Mouse (Mus musculus): ENCODE measurements around the gene 1700001P01Rik. TPM values are rescaled to one million over a fixed set of nuclear protein-coding genes. Genes with fewer than 3 reads are reported as not detected.
"Not testable (repeated sequence)": the region's sequence is repeated elsewhere in the genome, so short reads cannot be mapped to it uniquely, and the experiment has no call there.

The 1700001P01Rik gene
- total RNA-seq, 2 experiments from 2014 or later: 1.0 TPM; not detected in 1

- TF ChIP-seq CTCF (IDR thresholded peaks at IDR 0.05): no peak
- peak; percentile 53 to 65 for DNase-seq (ENCODE audit: extremely low spot score in 1 of 2, low spot score in 2 of 2)
- intact Hi-C loops (cut with DNase I): loop anchor here (2.0 kb wide), 2 partner anchors 85 to 189 kb away; partner anchors contain the start of gene Fbxo47
- peak overlapping the region; percentile 75 for H3K4me3 ChIP-seq
- peak overlapping the region; percentile 98 for H3K27ac ChIP-seq
These were observed 24.4 kb upstream of the 1700001P01Rik start for GRCm38 (mm10) chr11:97799994-97800690.

GRCm38 (mm10) chr11:97799146-97799993 is 23.7 kb upstream of the 1700001P01Rik start:
- TF ChIP-seq CTCF (IDR thresholded peaks at IDR 0.05): no peak
- intact Hi-C loops (cut with DNase I): loop anchor here (2.0 kb wide), 1 partner anchor 189 kb away; no protein-coding TSS in a partner anchor
- Histone ChIP-seq H3K27ac (peak overlapping the region; percentile 98), H3K4me3 (peak overlapping the region; percentile 75)
- DNase-seq (ENCODE audit: extremely low spot score in 1 of 2, low spot score in 2 of 2): peak; percentile 89 to 90

GRCm38 (mm10) chr11:97798782-97799145 is 23.0 kb upstream of the 1700001P01Rik start, which contains the start of gene Lasp1:
Gene Lasp1, plus strand, starts transcription at chr11:97799000.
- peak; percentile 88 to 94 for DNase-seq (ENCODE audit: extremely low spot score in 1 of 2, low spot score in 2 of 2)
- no peak for TF ChIP-seq CTCF (IDR thresholded peaks at IDR 0.05)
- Histone ChIP-seq H3K4me3 (peak within 1 kb of the TSS; percentile 75), H3K27ac (peak within 1 kb of the TSS; percentile 98)
- intact Hi-C loops (cut with DNase I): loop anchor here (2.0 kb wide), 1 partner anchor 190 kb away; no protein-coding TSS in a partner anchor

GRCm38 (mm10) chr11:97798083-97798435 is 22.3 kb upstream of the 1700001P01Rik start:
- no peak for TF ChIP-seq CTCF (IDR thresholded peaks at IDR 0.05)
- DNase-seq (ENCODE audit: extremely low spot score in 1 of 2, low spot score in 2 of 2): no peak
- Histone ChIP-seq H3K4me3 (no peak overlapping the region), H3K27ac (no peak overlapping the region)
- intact Hi-C loops (cut with DNase I): loop anchor here (2.0 kb wide), 1 partner anchor 191 kb away; no protein-coding TSS in a partner anchor

GRCm38 (mm10) chr11:97797369-97798082 is 21.8 kb upstream of the 1700001P01Rik start:
- TF ChIP-seq CTCF (IDR thresholded peaks at IDR 0.05): no peak
- H3K4me3 ChIP-seq: no peak overlapping the region
- H3K27ac ChIP-seq: no peak overlapping the region
- intact Hi-C loops (cut with DNase I): loop anchor here (2.0 kb wide), 1 partner anchor 191 kb away; no protein-coding TSS in a partner anchor
- no peak for DNase-seq (ENCODE audit: extremely low spot score in 1 of 2, low spot score in 2 of 2)

GRCm38 (mm10) chr11:97796910-97797309 is 21.2 kb upstream of the 1700001P01Rik start:
- TF ChIP-seq CTCF (IDR thresholded peaks at IDR 0.05): peak; percentile 46
- intact Hi-C loops (cut with DNase I): no loop called here
- peak; percentile 81 to 82 for DNase-seq (ENCODE audit: extremely low spot score in 1 of 2, low spot score in 2 of 2)
- Histone ChIP-seq H3K4me3 (peak overlapping the region; percentile 5; the same call in 1 of the 2 replicates), H3K27ac (no peak overlapping the region)

- peak; percentile 76 for TF ChIP-seq CTCF (IDR thresholded peaks at IDR 0.05)
- Histone ChIP-seq H3K27ac (no peak overlapping the region), H3K4me3 (no peak overlapping the region)
- intact Hi-C loops (cut with DNase I): loop anchor here (1.0 kb wide), 1 partner anchor 90 kb away; no protein-coding TSS in a partner anchor
- DNase-seq (ENCODE audit: extremely low spot score in 1 of 2, low spot score in 2 of 2): no peak
These were observed 17.4 kb upstream of the 1700001P01Rik start for GRCm38 (mm10) chr11:97793165-97793564.

GRCm38 (mm10) chr11:97790778-97791438 is 15.2 kb upstream of the 1700001P01Rik start:
- DNase-seq (ENCODE audit: extremely low spot score in 1 of 2, low spot score in 2 of 2); intact Hi-C loops (cut with DNase I); H3K4me3 ChIP-seq; H3K27ac ChIP-seq: not testable (repeated sequence)

- no peak overlapping the region for H3K27ac ChIP-seq
- no peak overlapping the region for H3K4me3 ChIP-seq
- DNase-seq (ENCODE audit: extremely low spot score in 1 of 2, low spot score in 2 of 2): no peak
- intact Hi-C loops (cut with DNase I): no loop called here
- TF ChIP-seq CTCF (IDR thresholded peaks at IDR 0.05): no peak
These were observed 14.0 kb upstream of the 1700001P01Rik start for GRCm38 (mm10) chr11:97789727-97790126.

GRCm38 (mm10) chr11:97787961-97788360 is 12.2 kb upstream of the 1700001P01Rik start:
- intact Hi-C loops (cut with DNase I): no loop called here
- Histone ChIP-seq H3K27ac (no peak overlapping the region), H3K4me3 (no peak overlapping the region)
- TF ChIP-seq CTCF (IDR thresholded peaks at IDR 0.05): no peak
- DNase-seq (ENCODE audit: extremely low spot score in 1 of 2, low spot score in 2 of 2): no peak

- Histone ChIP-seq H3K27ac (peak overlapping the region; percentile 95), H3K4me3 (peak overlapping the region; percentile 71)
- no peak for TF ChIP-seq CTCF (IDR thresholded peaks at IDR 0.05)
- DNase-seq (ENCODE audit: extremely low spot score in 1 of 2, low spot score in 2 of 2): no peak
- intact Hi-C loops (cut with DNase I): loop anchor here (1.0 kb wide), 1 partner anchor 16 kb away; the partner anchor contains the start of gene Cwc25
These were observed 6.8 kb upstream of the 1700001P01Rik start for GRCm38 (mm10) chr11:97782564-97782895.
